Mouse (Mus musculus): ENCODE results near the gene Smox. TPM values are rescaled to one million over a fixed set of nuclear protein-coding genes. Genes with fewer than 3 reads are reported as not detected.

Smox gene
- total and polyA plus RNA-seq, 3 experiments, result 2.2 to 5.5 TPM; not detected in 1

- Histone ChIP-seq H3K9ac (ENCODE audit: control insufficient read depth, low read depth, low read length, poor library complexity, severe bottlenecking) (no peak overlapping the region), H3K4me1 (ENCODE audit: control insufficient read depth in 1 of 2, insufficient read depth in 2 of 2, low read length in 2 of 2) (peaks cover 0 to 8% of the 10 kb centered on the region in 2 experiments; a peak in 1 of 4 replicates), H3K79me2 (ENCODE audit: control insufficient read depth, insufficient read depth, low read length, poor library complexity) (no peaks in the 10 kb centered on the region), H3K36me3 (ENCODE audit: control insufficient read depth in 1 of 2, insufficient read depth in 2 of 2, low read length in 2 of 2) (0 out of 4 replicates have a peak, but pooled peaks cover 0 to 2% of the 10 kb centered on the region in 2 experiments), H3K9me3 (replicated peaks; ENCODE audit: insufficient read depth, low read length) (no peaks in the 10 kb centered on the region), H3K27me3 (ENCODE audit: control insufficient read depth in 1 of 2, insufficient read depth in 2 of 2, low read length in 2 of 2) (no peaks in the 10 kb centered on the region), H3K4me3 (ENCODE audit: control insufficient read depth in 1 of 2, insufficient read depth in 1 of 2, low read depth in 2 of 2, low read length in 2 of 2) (no peak overlapping the region), H3K27ac (ENCODE audit: control insufficient read depth, low read depth, low read length) (no peak overlapping the region)
- DNase-seq (ENCODE audit: low read depth, low spot score), result no peak
- TF ChIP-seq ETS1 (IDR thresholded peaks at IDR 0.05; ENCODE audit: low read depth, low read length) (0 out of 2 replicates have a peak, but pooled peaks have one; percentile 25), JUND (IDR thresholded peaks at IDR 0.05; ENCODE audit: low read depth, low read length) (no peak)
These were observed 27.5 kb downstream of the Smox start for GRCm38 (mm10) chr2:131518790-131519189.

- no peaks in the 10 kb centered on the region for H3K36me3 ChIP-seq (ENCODE audit: control insufficient read depth in 1 of 2, insufficient read depth in 2 of 2, low read length in 2 of 2)
- no peaks in the 10 kb centered on the region for H3K9me3 ChIP-seq (replicated peaks; ENCODE audit: insufficient read depth, low read length)
- no peak overlapping the region for H3K9ac ChIP-seq (ENCODE audit: control insufficient read depth, low read depth, low read length, poor library complexity, severe bottlenecking)
- H3K27me3 ChIP-seq (ENCODE audit: control insufficient read depth in 1 of 2, insufficient read depth in 2 of 2, low read length in 2 of 2), result peaks cover 0 to 2% of the 10 kb centered on the region in 2 experiments; a peak in 1 of 4 replicates
- H3K4me1 ChIP-seq (ENCODE audit: control insufficient read depth in 1 of 2, insufficient read depth in 2 of 2, low read length in 2 of 2), result no peaks in the 10 kb centered on the region
- H3K4me3 ChIP-seq (ENCODE audit: control insufficient read depth in 1 of 2, insufficient read depth in 1 of 2, low read depth in 2 of 2, low read length in 2 of 2), result no peak overlapping the region
- H3K27ac ChIP-seq (ENCODE audit: control insufficient read depth, low read depth, low read length), result no peak overlapping the region
- no peak for DNase-seq (ENCODE audit: low read depth, low spot score)
- TF ChIP-seq SIN3A (IDR thresholded peaks at IDR 0.05; ENCODE audit: low read length) (no peak), BHLHE40 (IDR thresholded peaks at IDR 0.05; ENCODE audit: borderline replicate concordance, low read depth, low read length) (no peak), MXI1 (IDR thresholded peaks at IDR 0.05; ENCODE audit: low read depth, low read length) (no peak), SMC3 (IDR thresholded peaks at IDR 0.05; ENCODE audit: low read depth, low read length) (no peak), POLR2AphosphoS2 (IDR thresholded peaks at IDR 0.05; ENCODE audit: low read length) (no peak), USF2 (IDR thresholded peaks at IDR 0.05; ENCODE audit: borderline replicate concordance in 1 of 2, insufficient read depth in 1 of 2, low read depth in 1 of 2, low read length in 2 of 2) (no peak), RAD21 (IDR thresholded peaks at IDR 0.05; ENCODE audit: low read depth, low read length) (no peak), ELF1 (IDR thresholded peaks at IDR 0.05; ENCODE audit: low read depth, low read length) (no peak), UBTF (IDR thresholded peaks at IDR 0.05; ENCODE audit: borderline replicate concordance, insufficient read depth, low read depth, low read length) (no peak), JUND (IDR thresholded peaks at IDR 0.05; ENCODE audit: low read depth, low read length) (no peak)
- no peaks in the 10 kb centered on the region for H3K79me2 ChIP-seq (ENCODE audit: control insufficient read depth, insufficient read depth, low read length, poor library complexity)
These were observed 29.4 kb downstream of the Smox start for GRCm38 (mm10) chr2:131520743-131521142.

- Histone ChIP-seq H3K9ac (ENCODE audit: control insufficient read depth, low read depth, low read length, poor library complexity, severe bottlenecking) (no peak overlapping the region), H3K27me3 (ENCODE audit: control insufficient read depth in 1 of 2, insufficient read depth in 2 of 2, low read length in 2 of 2) (peaks cover 0 to 2% of the 10 kb centered on the region in 2 experiments; a peak in 1 of 4 replicates), H3K79me2 (ENCODE audit: control insufficient read depth, insufficient read depth, low read length, poor library complexity) (no peaks in the 10 kb centered on the region), H3K27ac (ENCODE audit: control insufficient read depth, low read depth, low read length) (no peak overlapping the region), H3K4me3 (ENCODE audit: control insufficient read depth in 1 of 2, insufficient read depth in 1 of 2, low read depth in 2 of 2, low read length in 2 of 2) (no peak overlapping the region), H3K4me1 (ENCODE audit: control insufficient read depth in 1 of 2, insufficient read depth in 2 of 2, low read length in 2 of 2) (no peaks in the 10 kb centered on the region), H3K9me3 (replicated peaks; ENCODE audit: insufficient read depth, low read length) (no peaks in the 10 kb centered on the region), H3K36me3 (ENCODE audit: control insufficient read depth in 1 of 2, insufficient read depth in 2 of 2, low read length in 2 of 2) (no peaks in the 10 kb centered on the region)
- TF ChIP-seq NELFE (IDR thresholded peaks at IDR 0.05; ENCODE audit: low read depth, low read length) (no peak), RAD21 (IDR thresholded peaks at IDR 0.05; ENCODE audit: low read depth, low read length) (peak; percentile 63), SMC3 (IDR thresholded peaks at IDR 0.05; ENCODE audit: low read depth, low read length) (peak; percentile 42), CTCF (IDR thresholded peaks at IDR 0.05 in 2 of 3, conservative IDR thresholded peaks at IDR 0.05 in 1 of 3; ENCODE audit: control insufficient read depth in 1 of 3, insufficient read depth in 1 of 3, low read depth in 2 of 3, low read length in 3 of 3, poor library complexity in 1 of 3, severe bottlenecking in 1 of 3) (peak; percentile 66 to 71 (median 67)), ELF1 (IDR thresholded peaks at IDR 0.05; ENCODE audit: low read depth, low read length) (no peak), ZC3H11A (IDR thresholded peaks at IDR 0.05; ENCODE audit: low read depth, low read length) (peak; percentile 41)
- DNase-seq (ENCODE audit: low read depth, low spot score), result peak; percentile 44
These were observed 35.8 kb downstream of the Smox start for GRCm38 (mm10) chr2:131527061-131527460.
